Mouse (Mus musculus) hindbrain, embryonic 11.5 days (tissue): Measurements from ENCODE around the gene Dnah3. TPM values are rescaled to one million over a fixed set of nuclear protein-coding genes. Genes with fewer than 3 reads are reported as not detected.
A peak's percentile ranks its signal among the peaks of the same experiment; 100 is the strongest.

Experiments used
- ATAC-seq: fragments of 200-750 bp; cut with Nextera tagmentation; 2 replicates; pipeline ENCODE4 v1.8.0; 2017; ENCODE audit warnings: mild to moderate bottlenecking, moderate TSS enrichment, moderate library complexity; ENCODE audit not compliant: low FRiP score
- DNase-seq: peaks from one replicate; pipeline ENCODE4 v3.0.0-alpha.2; 2015; ENCODE audit warnings: low spot score
- H3K27ac ChIP-seq: fragments of 300-500 bp; sonication (generic); 2 replicates; pipeline ENCODE4 v1.5.1; 2014; ENCODE audit warnings: mild to moderate bottlenecking, low read depth, low read length
- H3K27me3 ChIP-seq: fragments of 300-500 bp; sonication (generic); 2 replicates; pipeline ENCODE4 v1.6.1; 2014; ENCODE audit warnings: mild to moderate bottlenecking, low read length, moderate library complexity, mixed read lengths; ENCODE audit not compliant: control insufficient read depth, insufficient read depth
- H3K36me3 ChIP-seq: fragments of 300-500 bp; sonication (generic); 2 replicates; pipeline ENCODE4 v1.6.1; 2014; ENCODE audit warnings: mild to moderate bottlenecking, low read length, moderate library complexity, mixed read lengths; ENCODE audit not compliant: control insufficient read depth, insufficient read depth
- H3K4me1 ChIP-seq: fragments of 300-500 bp; sonication (generic); replicated peaks from 2 replicates; pipeline ENCODE4 v1.6.1; 2014; ENCODE audit warnings: low read length, mixed read lengths; ENCODE audit not compliant: control insufficient read depth, insufficient read depth
- H3K4me2 ChIP-seq: fragments of 300-500 bp; sonication (generic); replicated peaks from 2 replicates; pipeline ENCODE4 v1.6.1; 2014; ENCODE audit warnings: mild to moderate bottlenecking, low read depth, low read length
- H3K4me3 ChIP-seq: fragments of 300-500 bp; sonication (generic); 2 replicates; pipeline ENCODE4 v1.5.1; 2014; ENCODE audit warnings: low read depth, low read length
- H3K9ac ChIP-seq: fragments of 300-500 bp; sonication (generic); 2 replicates; pipeline ENCODE4 v1.6.1; 2014; ENCODE audit warnings: low read depth, low read length
- H3K9me3 ChIP-seq: fragments of 300-500 bp; sonication (generic); 2 replicates; pipeline ENCODE4 v1.6.1; 2016; ENCODE audit warnings: low read length; ENCODE audit not compliant: control insufficient read depth
- WGBS: fragments of 180-500 bp; shearing (Covaris S2); extraction: QIAGEN DNeasy Blood & Tissue Kit; methylation state at CpG from one replicate; pipeline ENCODE4 v1.1.7; 2014; 5-methylcytosine and 5-hydroxymethylcytosine counted together
- polyA plus RNA-seq: library from polyadenylated mRNA; unstranded; fragments of >200 nt; fragmentation: Nextera tagmentation; extraction: Ambion mirVana; gene quantifications from 2 replicates; pipeline ENCODE4 v1.2.1, GENCODE M21; 2014

The Dnah3 gene
- polyA plus RNA-seq, 1 experiment from 2014 or later = 0.34 TPM

DNA sequence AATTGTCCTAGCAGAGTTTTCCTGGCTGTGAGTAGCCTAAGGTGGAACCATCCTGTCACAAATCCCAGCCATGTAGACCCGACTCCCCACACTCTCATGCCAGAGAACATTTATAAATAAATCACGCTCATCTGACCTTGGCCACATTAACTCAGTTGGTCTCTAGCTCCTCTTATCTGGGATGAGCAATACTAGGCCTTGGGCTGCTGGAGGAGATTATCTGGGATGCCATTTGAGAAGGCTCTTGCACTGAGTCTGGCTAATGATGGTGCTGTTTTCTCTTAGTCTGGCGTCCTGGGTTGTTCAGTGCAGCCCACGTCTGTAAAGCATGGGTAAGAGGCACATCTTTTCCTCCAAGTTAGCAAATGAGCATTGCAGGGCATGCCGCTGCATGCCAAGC lies 14.6 kb upstream of the Dnah3 start:
- Histone ChIP-seq H3K4me1 (no peaks in the 10 kb centered on the region), H3K27ac (no peak overlapping the region), H3K9ac (no peak overlapping the region), H3K36me3 (no peaks in the 10 kb centered on the region), H3K4me2 (no peak overlapping the region), H3K4me3 (no peak overlapping the region), H3K27me3 (no peaks in the 10 kb centered on the region), H3K9me3 (no peaks in the 10 kb centered on the region)
- DNase-seq = no peak
- ATAC-seq = no peak
- WGBS = 91% methylated on average over 5 of the region's 5 CpGs

DNA sequence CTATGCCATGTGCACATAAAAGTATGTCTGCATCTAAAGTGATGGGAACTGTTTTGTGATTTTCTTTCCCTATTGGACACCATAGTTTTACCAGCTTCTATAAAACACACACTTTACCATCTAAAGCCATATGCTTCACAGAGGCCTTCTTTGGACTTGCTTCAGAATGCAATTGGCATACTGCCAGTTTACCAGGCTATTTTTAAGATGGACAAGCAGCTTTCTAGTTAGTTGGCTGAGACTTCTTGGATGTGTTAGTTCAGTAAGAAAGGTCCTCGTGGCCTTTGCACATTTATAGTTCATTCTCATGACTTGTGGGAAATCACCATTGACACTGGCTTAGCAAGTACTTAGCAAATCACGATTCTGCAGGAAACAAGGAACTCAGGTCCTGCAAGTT lies 11.3 kb upstream of the Dnah3 start:
- ATAC-seq (no peak), DNase-seq (no peak)
- WGBS = 82% methylated on average over 2 of the region's 2 CpGs

DNA sequence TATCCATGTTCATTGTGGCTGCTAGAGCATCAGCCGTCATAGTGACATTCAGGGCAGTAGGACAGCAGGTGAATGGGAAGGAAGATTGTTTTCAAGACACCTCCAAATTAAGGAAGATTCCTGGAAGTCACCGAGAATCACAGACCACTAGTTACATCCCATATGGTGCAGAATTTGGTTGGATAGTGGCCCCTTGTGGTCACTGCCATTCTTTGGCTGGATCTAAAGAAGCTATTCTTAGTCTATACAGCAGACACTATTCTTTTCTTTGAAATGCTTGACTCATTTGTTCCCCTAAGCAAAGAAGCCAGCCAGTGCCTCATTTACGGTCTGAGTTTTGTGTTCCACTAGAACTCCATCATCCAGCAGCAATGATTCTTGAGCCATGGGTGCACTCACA lies 9.9 kb upstream of the Dnah3 start:
- 57% methylated on average over 3 of the region's 3 CpGs for WGBS
- Histone ChIP-seq H3K36me3 (no peaks in the 10 kb centered on the region), H3K9ac (no peak overlapping the region), H3K4me1 (no peaks in the 10 kb centered on the region; the same call in none of the 2 replicates), H3K4me3 (no peak overlapping the region), H3K27ac (no peak overlapping the region), H3K9me3 (no peaks in the 10 kb centered on the region), H3K4me2 (no peak overlapping the region), H3K27me3 (no peaks in the 10 kb centered on the region)
- no peak for ATAC-seq
- DNase-seq = peak; percentile 28

More for the DNA sequence above, 11.3 kb upstream of the Dnah3 start:
- Histone ChIP-seq H3K36me3 (no peaks in the 10 kb centered on the region), H3K9me3 (no peaks in the 10 kb centered on the region), H3K27ac (no peak overlapping the region), H3K27me3 (no peaks in the 10 kb centered on the region), H3K9ac (no peak overlapping the region), H3K4me1 (no peaks in the 10 kb centered on the region; the same call in none of the 2 replicates), H3K4me2 (no peak overlapping the region), H3K4me3 (no peak overlapping the region)

DNA sequence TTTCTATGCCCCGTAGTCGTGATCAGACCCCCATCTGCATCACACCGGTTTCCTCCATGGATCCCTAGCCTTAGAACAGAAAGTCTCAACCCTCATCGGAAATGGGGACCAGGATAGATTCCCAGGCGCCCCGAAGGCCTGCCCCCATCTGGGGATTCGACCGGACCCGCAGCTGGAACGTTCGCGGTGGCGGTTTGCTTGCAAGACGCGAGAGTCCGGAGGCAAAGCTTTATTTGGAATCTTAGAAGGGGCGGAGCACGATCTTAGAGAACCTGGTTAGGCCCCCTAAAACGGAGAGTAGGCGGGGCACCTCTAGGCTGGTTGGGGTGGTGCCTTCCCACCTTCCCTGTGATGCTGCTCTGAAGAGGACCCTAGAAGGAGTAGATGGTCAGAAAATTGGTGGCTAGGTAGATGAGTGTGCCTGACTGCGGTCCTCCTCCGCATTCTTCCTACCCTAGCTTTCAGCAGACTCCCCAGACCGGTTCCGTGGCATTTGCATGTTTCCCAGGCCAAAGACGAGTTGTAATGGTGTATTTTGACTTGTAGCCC lies 8.0 kb upstream of the Dnah3 start:
- Histone ChIP-seq H3K9ac (peak overlapping the region; percentile 58), H3K9me3 (no peaks in the 10 kb centered on the region), H3K4me3 (peak overlapping the region; percentile 54), H3K4me2 (peak overlapping the region; percentile 78), H3K4me1 (no peaks in the 10 kb centered on the region; the same call in none of the 2 replicates), H3K27ac (no peak overlapping the region), H3K36me3 (no peaks in the 10 kb centered on the region), H3K27me3 (no peaks in the 10 kb centered on the region)
- DNase-seq (peak; percentile 43), ATAC-seq (peak; percentile 39)
- 4% methylated on average over 25 of the region's 25 CpGs for WGBS

DNA sequence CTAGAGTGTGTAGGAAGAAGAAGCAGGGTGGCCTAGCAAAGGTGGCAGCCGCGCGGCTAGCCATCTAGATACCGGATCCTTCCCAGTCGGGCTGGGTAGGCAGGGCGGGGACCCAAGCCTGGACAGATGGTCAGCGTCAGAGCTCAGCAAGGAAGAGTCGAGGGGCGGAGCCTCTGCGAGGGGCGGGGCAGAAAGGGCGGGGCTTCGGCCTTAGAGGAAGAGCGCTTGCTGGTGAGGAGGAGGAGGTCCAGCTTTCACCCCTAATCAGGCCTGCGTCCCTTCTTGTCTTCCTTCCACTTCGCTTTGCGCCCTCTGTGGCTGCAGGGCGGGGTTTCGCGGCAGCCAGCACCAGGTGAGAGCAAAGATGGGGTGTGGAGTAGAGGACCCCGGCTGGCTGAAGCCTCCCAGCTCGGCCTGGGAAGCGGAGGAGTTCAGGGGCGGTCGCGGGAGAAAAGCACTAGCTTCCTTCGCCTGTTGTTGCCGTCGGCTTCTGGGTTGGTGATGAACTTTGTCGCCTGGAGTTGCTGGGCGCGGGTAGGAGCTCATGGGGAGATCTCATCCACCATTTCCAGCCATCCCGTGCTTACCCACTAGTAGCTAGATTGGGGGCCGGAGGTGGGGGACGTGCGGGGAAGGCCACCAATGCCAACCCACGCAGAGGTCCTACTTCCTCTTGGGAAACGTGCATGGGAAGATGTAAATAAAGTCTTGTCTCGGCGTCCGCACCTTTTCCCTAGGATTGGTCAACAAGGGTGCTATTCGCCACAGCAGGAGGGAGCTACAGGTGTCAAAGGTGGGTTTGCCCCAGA lies 7.3 kb upstream of the Dnah3 start, which contains the start of gene Tmem159:
Gene Tmem159, plus strand, starts transcription at position 190 of the 809 bp plus-strand sequence.
- Histone ChIP-seq H3K9me3 (no peaks in the 10 kb centered on the region), H3K4me3 (peak within 1 kb of the TSS; percentile 54), H3K9ac (peak within 1 kb of the TSS; percentile 58), H3K27me3 (no peaks in the 10 kb centered on the region), H3K4me2 (peak within 1 kb of the TSS; percentile 78), H3K27ac (no peak within 1 kb of the TSS), H3K36me3 (no peaks in the 10 kb centered on the region), H3K4me1 (no peaks in the 10 kb centered on the region; the same call in none of the 2 replicates)
- ATAC-seq = peak; percentile 94
- peak; percentile 90 for DNase-seq
- under 1% methylated on average over 40 of the region's 42 CpGs for WGBS

DNA sequence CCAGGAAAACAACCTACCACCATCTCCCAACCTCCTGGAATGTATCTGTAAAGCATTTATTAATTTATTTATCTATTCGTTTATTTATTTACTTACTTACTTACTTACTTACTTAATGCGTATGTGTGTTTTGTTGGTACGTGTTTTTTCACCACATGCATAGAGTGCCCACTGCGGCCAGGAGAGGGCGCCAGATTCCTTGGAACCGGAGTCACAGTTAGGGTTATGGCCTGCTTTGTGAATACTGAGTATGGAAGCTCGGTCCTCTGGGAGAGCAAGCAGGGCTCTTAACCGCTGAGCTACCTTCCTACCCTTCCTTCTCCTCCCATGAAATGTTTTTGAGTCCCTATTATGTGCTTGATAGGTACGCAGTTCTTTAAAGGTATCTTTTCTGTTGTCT lies 3.3 kb upstream of the Dnah3 start:
- WGBS = 20% methylated on average over 9 of the region's 9 CpGs
- H3K36me3 ChIP-seq = no peaks in the 10 kb centered on the region
- H3K9ac ChIP-seq = no peak overlapping the region
- ATAC-seq (no peak), DNase-seq (peak; percentile 77)
- no peak overlapping the region for H3K4me3 ChIP-seq
- H3K27ac ChIP-seq = no peak overlapping the region
- H3K9me3 ChIP-seq = no peaks in the 10 kb centered on the region
- H3K27me3 ChIP-seq = no peaks in the 10 kb centered on the region
- H3K4me1 ChIP-seq = no peaks in the 10 kb centered on the region; the same call in none of the 2 replicates
- H3K4me2 ChIP-seq = no peak overlapping the region

DNA sequence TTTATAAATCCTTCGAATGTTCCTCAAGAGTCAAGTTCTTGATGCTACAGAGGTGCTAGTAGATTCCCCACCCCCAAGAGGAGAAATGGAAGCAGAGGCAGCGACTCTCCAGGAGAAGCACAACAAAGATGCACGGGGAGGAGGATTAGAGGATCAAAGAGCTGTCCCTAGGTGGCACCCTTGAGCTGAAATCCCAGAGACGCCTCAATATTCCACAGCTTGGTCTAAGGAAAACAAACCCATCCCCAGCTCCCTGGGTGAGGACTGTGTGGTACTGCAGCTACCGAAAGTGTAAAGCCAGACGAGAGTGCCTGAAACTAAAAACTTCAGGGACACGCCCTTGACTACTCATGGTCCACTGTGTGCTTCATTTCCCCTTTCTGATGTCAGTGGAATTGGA lies 2.8 kb upstream of the Dnah3 start:
- no peaks in the 10 kb centered on the region for H3K36me3 ChIP-seq
- no peaks in the 10 kb centered on the region for H3K9me3 ChIP-seq
- no peak overlapping the region for H3K9ac ChIP-seq
- DNase-seq (peak; percentile 82), ATAC-seq (0 out of 2 replicates have a peak, but pooled peaks have one; percentile 38)
- no peak overlapping the region for H3K4me2 ChIP-seq
- 8% methylated on average over 7 of the region's 7 CpGs for WGBS
- no peaks in the 10 kb centered on the region for H3K27me3 ChIP-seq
- H3K4me1 ChIP-seq = no peaks in the 10 kb centered on the region; the same call in none of the 2 replicates
- H3K27ac ChIP-seq = no peak overlapping the region
- H3K4me3 ChIP-seq = no peak overlapping the region

DNA sequence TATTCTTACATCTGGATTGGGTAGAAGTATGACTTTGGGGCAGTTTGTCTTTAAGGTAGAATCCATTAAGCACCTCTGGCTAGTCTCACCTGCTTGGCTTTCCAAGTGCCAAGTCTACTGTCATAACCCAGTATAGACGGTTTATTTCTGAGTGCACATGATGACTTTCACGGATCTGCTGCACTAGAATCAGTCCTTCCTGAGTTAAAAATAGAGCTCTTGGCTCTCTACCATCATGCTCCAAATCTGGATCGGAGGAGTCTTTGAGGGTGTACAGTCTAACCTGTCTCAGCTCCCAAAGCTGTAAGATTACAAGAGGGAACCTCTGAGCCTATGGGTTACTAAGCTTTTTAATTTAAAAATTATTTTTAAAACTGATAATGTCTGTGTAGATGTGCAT lies 864 bp downstream of the Dnah3 start:
- H3K9me3 ChIP-seq = no peaks in the 10 kb centered on the region
- WGBS = 94% methylated on average over 3 of the region's 3 CpGs
- H3K4me3 ChIP-seq = no peak overlapping the region
- no peak overlapping the region for H3K9ac ChIP-seq
- H3K27me3 ChIP-seq = no peaks in the 10 kb centered on the region
- no peaks in the 10 kb centered on the region for H3K36me3 ChIP-seq
- no peak overlapping the region for H3K4me2 ChIP-seq
- H3K4me1 ChIP-seq = no peaks in the 10 kb centered on the region
- no peak for DNase-seq
- no peak for ATAC-seq
- no peak overlapping the region for H3K27ac ChIP-seq

DNA sequence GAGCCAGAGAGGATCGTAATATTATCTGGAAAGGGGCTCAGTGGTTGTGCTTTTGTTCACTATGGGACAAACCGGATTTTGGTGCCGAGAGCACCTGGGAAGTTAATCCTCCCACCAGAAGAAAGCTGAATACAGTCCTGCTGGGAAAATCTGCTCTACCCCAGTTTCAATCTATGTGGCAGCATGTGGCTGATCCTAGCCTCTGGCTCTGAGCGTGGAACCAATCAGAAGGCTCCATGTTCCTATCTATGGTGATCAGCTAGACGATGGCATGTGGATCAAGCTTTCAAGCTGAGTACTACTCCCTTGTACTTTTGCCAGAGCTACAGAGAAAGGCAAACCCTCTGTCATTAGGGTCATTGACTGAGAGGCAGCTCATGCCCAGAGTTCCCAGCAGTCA lies 2.0 kb downstream of the Dnah3 start:
- Histone ChIP-seq H3K4me1 (no peaks in the 10 kb centered on the region), H3K9ac (no peak overlapping the region), H3K4me3 (no peak overlapping the region), H3K27ac (no peak overlapping the region), H3K9me3 (no peaks in the 10 kb centered on the region), H3K4me2 (no peak overlapping the region), H3K36me3 (no peaks in the 10 kb centered on the region), H3K27me3 (no peaks in the 10 kb centered on the region)
- WGBS = 44% methylated on average over 5 of the region's 5 CpGs
- ATAC-seq (no peak), DNase-seq (no peak)
